Mouse (Mus musculus) liver, embryonic 18 days (tissue): ENCODE results near the gene Olfr1124. TPM values are rescaled to one million over a fixed set of nuclear protein-coding genes. Genes with fewer than 3 reads are reported as not detected.

ENCODE experiments used
- polyA plus RNA-seq: library from polyadenylated mRNA; depleted of rRNA; stranded (reverse); fragments of >200 nt; gene quantifications from 2 replicates; pipeline ENCODE4 v1.2.3, GENCODE M21; 2012; rRNA removed

The Olfr1124 gene
- not detected in 2 replicates for polyA plus RNA-seq

GRCm38 (mm10) chr2:87429975-87430374, at the start of gene Olfr1124:
TSS of gene Olfr1124 (plus strand) at chr2:87430275.

GRCm38 (mm10) chr2:87385549-87385948, 44.5 kb upstream of the Olfr1124 start, which contains the start of gene Olfr1122:
TSS of gene Olfr1122 (plus strand) at chr2:87385849.

GRCm38 (mm10) chr2:87416335-87416734, 13.7 kb upstream of the Olfr1124 start, which contains the start of gene Olfr1123:
TSS of gene Olfr1123 (plus strand) at chr2:87416635.

GRCm38 (mm10) chr2:87453662-87454061, 23.6 kb downstream of the Olfr1124 start, which contains the start of gene Olfr1126:
TSS of gene Olfr1126 (plus strand) at chr2:87453962.

Other genes starting within 250 kb of the Olfr1124 start
- gene Olfr1112, start 242.5 kb upstream of the Olfr1124 start, polyA plus RNA-seq = not detected in 2 replicates
- gene Olfr1113, start 221.3 kb upstream of the Olfr1124 start, polyA plus RNA-seq = not detected in 2 replicates
- not detected in 2 replicates for gene Olfr1115, start 182.3 kb upstream of the Olfr1124 start, polyA plus RNA-seq
- not detected in 2 replicates for gene Olfr1116, start 162.7 kb upstream of the Olfr1124 start, polyA plus RNA-seq
- gene Olfr1118, start 122.7 kb upstream of the Olfr1124 start, polyA plus RNA-seq = not detected in 2 replicates
- gene Olfr1120, start 75.5 kb upstream of the Olfr1124 start, polyA plus RNA-seq = not detected in 2 replicates
- gene Olfr1121, start 60.4 kb upstream of the Olfr1124 start, polyA plus RNA-seq = not detected in 2 replicates
- gene Olfr1122, start 44.4 kb upstream of the Olfr1124 start, polyA plus RNA-seq = not detected in 2 replicates
- gene Olfr1123, start 13.6 kb upstream of the Olfr1124 start, polyA plus RNA-seq = not detected in 2 replicates
- not detected in 2 replicates for gene Olfr1126, start 23.7 kb downstream of the Olfr1124 start, polyA plus RNA-seq
- gene Pramel7, start 66.8 kb downstream of the Olfr1124 start, polyA plus RNA-seq = not detected in 2 replicates
- gene Pramel6, start 76.3 kb downstream of the Olfr1124 start, polyA plus RNA-seq = not detected in 2 replicates
- not detected in 2 replicates for gene Olfr153, start 101.5 kb downstream of the Olfr1124 start, polyA plus RNA-seq
- gene Olfr1128, start 115.3 kb downstream of the Olfr1124 start, polyA plus RNA-seq = not detected in 2 replicates
- gene Olfr1129, start 143.6 kb downstream of the Olfr1124 start, polyA plus RNA-seq = not detected in 2 replicates
- gene Olfr1130, start 175.9 kb downstream of the Olfr1124 start, polyA plus RNA-seq = not detected in 2 replicates
- not detected in 2 replicates for gene Olfr1131, start 196.8 kb downstream of the Olfr1124 start, polyA plus RNA-seq
- not detected in 2 replicates for gene Olfr1132, start 207.3 kb downstream of the Olfr1124 start, polyA plus RNA-seq
- gene Olfr1133, start 217.1 kb downstream of the Olfr1124 start, polyA plus RNA-seq = not detected in 2 replicates
- not detected in 2 replicates for gene Olfr1134, start 228.2 kb downstream of the Olfr1124 start, polyA plus RNA-seq
- gene Olfr1135, start 243.4 kb downstream of the Olfr1124 start, polyA plus RNA-seq = not detected in 2 replicates